ENCODE assay signal across 8 mouse cellular contexts in genomic region chr11:4220443-4221400, GRCm38 (mm10). TPM values are rescaled to one million over a fixed set of nuclear protein-coding genes. Genes with fewer than 3 reads are reported as not detected.
A peak's percentile ranks its signal among the peaks of the same experiment; 100 is the strongest.
DNase-seq lines count a peak whose midpoint lies in the region.

No protein-coding gene starts in this region.

- peak; percentile 59 to 76 for DNase-seq in left cerebral cortex, adult 18-20 months (ENCODE audit: low spot score in 2 of 2)
- no peak for DNase-seq in left cerebral cortex, adult 11 months (ENCODE audit: low spot score)
- peak; percentile 92 for DNase-seq in adrenal gland, postnatal 10 days
- peak; percentile 74 for DNase-seq in embryo, embryonic 11 days
- peak; percentile 87 for DNase-seq in heart, postnatal 4 days
- peak; percentile 33 to 52 for DNase-seq in left cerebral cortex, postnatal 36 days (ENCODE audit: low spot score in 2 of 2)
- peak; percentile 91 for DNase-seq in naive thymus-derived CD4-positive, alpha-beta T cell, adult 2 months (ENCODE audit: low read depth)
- peak; percentile 73 for DNase-seq in testis, postnatal 14 days (ENCODE audit: low spot score)

- intact Hi-C loops in left cerebral cortex, postnatal 36 days (cut with DNase I): loop anchor here (5.0 kb wide), 1 partner anchor 37 kb away; the partner anchor contains the start of gene Lif

RNA-seq across cellular contexts. Expression of gene Castor1, which starts 2.7 kb away (rescaled TPM):
- 1 to 10 TPM; 3.1 to 3.2 TPM for total RNA-seq in left cerebral cortex, adult 18-20 months (2021)
- 1 to 10 TPM; 5.6 to 8.3 TPM for total RNA-seq in adrenal gland, postnatal 10 days (2021)
- 1 to 10 TPM; 4.7 to 5.1 TPM for total RNA-seq in heart, postnatal 4 days (2021)
- 1 to 10 TPM; 4.3 to 5.3 TPM for total RNA-seq in left cerebral cortex, postnatal 36 days (2021)

RNA-seq across cellular contexts. Expression of gene Osm, which starts 15.5 kb away (rescaled TPM):
- under 1 TPM in 1 of 2 experiments, not detected in 1; 0.19 TPM for total RNA-seq in left cerebral cortex, adult 18-20 months (2021)
- under 1 TPM in 1 of 2 experiments, not detected in 1; 0.18 TPM for total RNA-seq in adrenal gland, postnatal 10 days (2021)
- under 1 TPM in 1 of 2 experiments, not detected in 1; 0.14 TPM for total RNA-seq in heart, postnatal 4 days (2021)
- not detected for total RNA-seq in left cerebral cortex, postnatal 36 days (2021)

RNA-seq across cellular contexts. Expression of gene Tbc1d10a, which starts 34.1 kb away (rescaled TPM):
- 10 to 100 TPM; 30.5 to 30.7 TPM for total RNA-seq in left cerebral cortex, adult 18-20 months (2021)
- total RNA-seq in adrenal gland, postnatal 10 days (2021): 10 to 100 TPM; 15.1 to 16.4 TPM
- total RNA-seq in heart, postnatal 4 days (2021): 10 to 100 TPM; 10.9 to 11.8 TPM
- 10 to 100 TPM; 32.7 to 36.2 TPM for total RNA-seq in left cerebral cortex, postnatal 36 days (2021)

RNA-seq across cellular contexts. Expression of gene Lif, which starts 36.6 kb away (rescaled TPM):
- 1 to 10 TPM; 1.3 to 1.6 TPM for total RNA-seq in left cerebral cortex, adult 18-20 months (2021)
- total RNA-seq in adrenal gland, postnatal 10 days (2021): under 1 TPM; 0.30 to 0.69 TPM
- 1 to 10 TPM; 1.8 to 2.0 TPM for total RNA-seq in heart, postnatal 4 days (2021)
- under 1 TPM; 0.48 to 0.79 TPM for total RNA-seq in left cerebral cortex, postnatal 36 days (2021)
